Mouse (Mus musculus): ENCODE measurements around the gene Specc1.

Gene Specc1

DNA sequence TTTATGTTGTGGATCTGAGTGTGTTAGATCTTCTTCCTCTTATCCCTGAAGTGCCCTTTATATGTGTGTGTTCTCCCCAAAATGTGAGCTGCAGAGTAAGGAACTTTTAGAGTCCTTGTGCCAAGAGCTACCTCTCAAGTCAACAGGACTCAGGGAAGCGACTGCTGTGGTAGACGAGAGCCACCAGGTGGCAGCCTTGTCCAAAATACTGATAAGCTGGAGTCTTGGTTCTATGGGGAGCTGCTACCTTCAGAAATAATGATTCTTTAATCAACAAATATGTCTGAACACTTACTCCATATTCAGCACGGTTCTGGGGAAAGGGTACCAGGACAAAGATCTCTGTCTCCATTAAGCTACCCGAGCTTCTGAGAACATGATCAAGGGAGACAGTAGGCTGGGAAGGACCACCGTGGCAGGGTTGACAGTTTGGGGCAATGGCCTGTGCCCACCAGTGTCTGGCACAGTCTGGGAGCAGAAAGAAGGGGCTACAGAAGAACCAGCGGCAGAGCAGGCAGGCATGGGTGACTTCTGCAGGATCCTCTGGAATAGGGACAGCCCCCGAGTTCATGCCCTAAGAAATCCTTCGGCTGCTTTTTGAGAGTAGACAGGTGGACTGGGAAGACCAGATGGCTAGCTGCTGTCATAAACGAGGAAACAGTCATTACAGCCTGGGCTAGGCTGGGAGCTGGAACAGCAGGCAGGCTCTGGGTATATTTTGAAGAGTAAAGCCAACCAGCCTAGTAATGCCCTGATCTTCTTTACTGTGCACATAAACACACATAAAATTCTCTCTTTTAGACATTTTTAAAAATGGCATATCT lies 91.5 kb downstream of the Specc1 start:
- in situ Hi-C loops (cut with MboI, MseI), result loop anchor here (5.0 to 10.0 kb wide), 7 partner anchors 74 to 234 kb away; partner anchors contain the start of genes Ttc19 (in 1 of the 2) and Zswim7 (in 1 of the 2)

- in situ Hi-C loops (cut with MboI, MseI), result loop anchor here (5.0 to 10.0 kb wide), 7 partner anchors 73 to 233 kb away; partner anchors contain the start of genes Ttc19 (in 1 of the 2) and Zswim7 (in 1 of the 2)
Measured at GRCm38 (mm10) chr11:62049170-62049569, 92.6 kb downstream of the Specc1 start.

DNA sequence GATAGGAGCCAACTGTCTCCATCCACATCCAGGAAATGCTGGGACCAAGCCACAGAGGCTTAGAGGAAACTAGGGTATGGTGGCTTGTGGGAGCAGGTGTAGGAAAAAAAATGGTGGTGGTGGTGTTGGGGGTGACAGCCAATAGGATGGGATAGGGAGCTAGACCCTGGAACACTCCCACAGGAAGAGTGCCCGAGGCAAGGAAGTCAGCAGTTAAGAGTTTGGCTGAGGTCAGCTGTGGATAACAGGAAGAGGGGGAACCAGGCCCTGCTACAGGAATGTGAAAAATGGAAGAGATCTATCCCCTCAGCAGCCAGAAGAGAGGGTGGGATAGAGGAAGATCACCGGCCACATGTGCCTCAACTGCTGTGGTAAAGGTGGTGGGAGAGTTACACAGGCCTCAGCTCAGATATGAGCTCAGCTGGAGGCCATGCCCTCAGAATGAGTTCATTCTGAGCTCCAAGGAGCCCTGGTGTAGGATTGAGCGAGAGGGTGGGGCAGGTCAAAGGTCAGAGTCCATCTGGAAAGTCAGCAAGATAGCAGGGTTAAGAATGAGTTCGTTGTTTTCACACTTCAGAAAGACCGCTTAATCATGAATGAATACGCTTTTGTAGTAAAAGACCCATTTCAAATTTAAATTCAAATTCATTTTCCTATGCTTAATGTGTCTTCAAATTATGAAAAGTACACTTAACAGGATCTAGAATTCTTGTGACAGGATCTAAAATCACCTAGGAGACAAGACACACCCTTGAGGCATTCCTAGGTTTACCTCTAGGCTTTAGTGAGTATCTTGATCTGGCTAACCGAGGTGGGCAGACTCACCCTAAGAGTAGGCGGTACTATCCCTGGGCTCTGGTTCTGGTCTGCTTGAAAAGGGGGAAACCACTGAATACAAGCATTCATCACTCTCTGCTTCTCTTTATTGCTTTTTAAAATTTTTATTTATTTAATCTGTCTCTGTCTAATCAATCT lies 94.1 kb downstream of the Specc1 start:
- in situ Hi-C loops (cut with MboI, MseI), result no loop called here

DNA sequence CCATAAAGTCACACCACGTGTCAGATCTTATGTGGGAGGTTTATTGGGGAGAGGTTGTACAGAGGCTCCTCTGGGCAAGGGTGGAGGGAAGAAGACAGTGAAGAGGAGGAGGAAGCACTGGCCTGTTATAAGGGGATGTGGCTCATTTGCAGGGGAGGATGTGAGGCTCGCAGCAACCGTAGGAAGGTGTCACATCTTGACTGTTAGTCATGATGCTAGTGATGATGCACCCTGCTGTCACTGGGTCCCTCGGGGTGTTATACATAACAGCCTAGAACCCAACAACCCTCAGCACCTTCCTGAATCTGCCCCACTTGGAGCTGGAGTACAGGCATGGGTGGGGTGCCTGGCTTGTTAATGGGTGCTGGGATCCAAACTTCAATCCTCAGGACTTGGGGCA lies 94.9 kb downstream of the Specc1 start:
- in situ Hi-C loops (cut with MboI, MseI), result no loop called here

DNA sequence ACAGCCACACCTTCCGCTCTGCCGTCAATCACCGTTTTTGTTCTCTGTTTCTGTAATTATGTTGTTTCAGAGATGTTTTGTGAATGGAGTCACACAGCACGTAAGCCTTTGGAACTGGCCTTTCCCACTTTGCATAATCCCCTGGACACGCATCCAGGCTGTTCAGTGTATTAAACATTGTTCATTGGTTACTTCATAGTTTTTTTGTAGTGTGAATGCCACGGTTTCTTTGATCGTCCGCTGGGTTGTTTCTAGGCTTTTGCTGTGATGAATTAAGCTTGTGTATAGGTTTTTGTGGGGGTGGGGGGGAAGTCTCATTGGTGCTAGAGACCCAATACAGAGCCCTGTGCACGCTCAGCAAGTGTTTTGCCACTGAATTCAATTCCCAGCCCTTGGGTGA lies 97.4 kb downstream of the Specc1 start:
- in situ Hi-C loops (cut with MboI, MseI), result no loop called here

DNA sequence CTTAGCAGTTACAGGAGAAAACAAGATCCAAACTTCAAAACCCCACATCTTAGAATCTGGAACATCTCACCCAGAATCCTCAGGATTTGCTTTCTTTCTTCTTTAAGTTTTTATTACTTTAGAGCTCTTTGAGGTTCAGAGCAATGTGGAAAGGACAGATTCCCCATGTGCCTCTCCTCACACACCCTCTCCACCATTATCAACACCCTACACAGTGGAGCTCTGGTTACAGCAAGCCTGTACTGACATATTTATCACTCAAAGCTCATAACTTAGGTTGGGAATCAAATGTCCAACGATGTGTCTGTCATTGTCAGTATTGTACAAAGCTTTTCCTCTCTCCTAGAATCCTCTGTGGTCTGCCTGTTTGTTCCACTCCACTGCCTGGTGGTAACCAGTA lies 108.0 kb downstream of the Specc1 start:
- in situ Hi-C loops (cut with MboI, MseI), result loop anchor here in 1 of 2 experiments (5.0 kb wide), 1 partner anchor 43 kb away; no protein-coding TSS in a partner anchor

GRCm38 (mm10) chr11:62065655-62066054 lies 109.1 kb downstream of the Specc1 start:
- in situ Hi-C loops (cut with MboI, MseI), result no loop called here

GRCm38 (mm10) chr11:62069554-62069953 lies 113.0 kb downstream of the Specc1 start:
- in situ Hi-C loops (cut with MboI, MseI), result no loop called here

GRCm38 (mm10) chr11:62070206-62070605 lies 113.6 kb downstream of the Specc1 start:
- in situ Hi-C loops (cut with MboI, MseI), result no loop called here

DNA sequence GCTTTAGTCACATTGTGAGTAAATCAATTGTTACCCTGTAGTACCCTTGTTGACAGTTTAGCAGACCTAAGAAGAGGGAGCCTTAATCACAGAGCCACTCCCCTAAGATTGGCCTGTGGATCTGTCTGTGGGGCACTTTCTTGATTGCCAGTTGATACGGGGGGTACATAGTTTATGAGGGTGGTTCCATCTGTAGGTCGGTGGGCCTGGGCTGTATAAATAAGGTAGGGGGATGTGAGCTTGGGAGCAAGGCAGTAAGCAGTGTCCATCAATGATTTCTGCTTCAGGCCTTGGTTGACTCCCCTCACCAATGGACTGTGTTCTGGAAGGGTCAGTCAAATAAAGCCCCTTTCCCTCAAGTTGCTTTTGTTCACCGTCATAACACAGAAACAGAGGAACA lies 115.8 kb downstream of the Specc1 start:
- in situ Hi-C loops (cut with MboI, MseI), result no loop called here

DNA sequence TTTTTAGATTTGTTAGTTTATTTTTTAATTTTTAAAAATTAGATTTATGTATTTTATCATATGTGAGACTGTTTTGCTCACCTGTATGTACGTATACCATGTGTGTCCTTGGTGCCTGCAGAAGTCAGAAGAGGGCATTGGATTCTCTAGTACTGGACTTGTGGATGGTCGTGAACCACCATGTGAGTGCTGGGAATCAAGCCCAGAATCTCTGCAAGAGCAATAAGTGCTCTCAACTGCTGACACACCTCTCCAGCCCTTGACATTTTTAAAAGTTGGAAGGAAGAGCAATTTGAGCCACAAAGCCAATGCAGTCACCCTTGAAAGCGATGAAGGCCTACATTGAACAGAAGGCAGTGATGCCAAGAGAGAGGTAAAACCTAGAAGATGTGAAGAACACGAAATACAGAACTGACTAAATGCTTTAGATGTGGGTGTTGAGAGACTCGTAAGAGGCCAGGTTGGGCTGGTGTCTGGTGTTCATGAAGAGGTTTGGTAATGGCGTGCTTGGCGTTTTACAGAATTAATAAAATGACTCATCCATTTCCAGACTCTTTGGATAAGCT lies 117.1 kb downstream of the Specc1 start:
- in situ Hi-C loops (cut with MboI, MseI), result no loop called here

DNA sequence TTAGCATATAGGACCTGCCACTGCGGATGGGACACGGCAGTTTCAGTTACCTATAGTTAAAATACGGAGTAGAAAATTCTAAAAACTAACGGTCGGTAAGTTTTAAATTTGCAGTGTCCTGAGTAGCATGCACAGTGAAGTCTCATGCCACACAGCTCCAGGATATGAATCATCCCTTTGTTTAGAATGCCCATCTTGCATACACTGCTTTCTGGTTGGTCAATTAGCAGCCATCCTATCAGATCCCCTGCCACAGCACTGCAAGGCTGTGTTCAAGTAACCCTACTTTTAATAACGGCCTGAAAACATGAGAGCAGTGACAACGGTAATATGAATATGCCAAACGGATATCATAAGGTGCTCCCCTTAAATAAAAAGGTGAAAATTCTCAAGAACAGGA lies 118.0 kb downstream of the Specc1 start:
- in situ Hi-C loops (cut with MboI, MseI), result no loop called here

- in situ Hi-C loops (cut with MboI, MseI), result no loop called here
Measured at GRCm38 (mm10) chr11:62075071-62075470, 118.5 kb downstream of the Specc1 start.

DNA sequence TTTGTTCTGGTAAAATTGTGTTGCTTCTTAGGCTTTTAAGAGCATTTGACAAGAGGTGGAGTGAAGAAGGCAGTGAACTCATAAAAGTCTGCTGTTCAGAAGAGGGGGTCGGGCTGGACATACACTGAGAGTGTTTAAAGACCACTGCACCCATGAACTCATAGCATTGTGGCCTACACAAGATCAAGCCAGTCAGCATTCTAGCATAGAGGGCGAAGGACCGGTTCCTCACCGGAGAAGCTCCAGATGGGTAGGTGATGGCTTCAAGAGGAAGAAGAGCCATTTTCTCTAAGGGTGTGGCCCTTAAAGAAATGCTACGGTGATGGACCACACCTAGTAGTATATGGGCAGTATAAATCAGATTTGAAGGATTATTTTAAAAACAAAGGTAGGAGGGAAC lies 119.0 kb downstream of the Specc1 start:
- in situ Hi-C loops (cut with MboI, MseI), result no loop called here

DNA sequence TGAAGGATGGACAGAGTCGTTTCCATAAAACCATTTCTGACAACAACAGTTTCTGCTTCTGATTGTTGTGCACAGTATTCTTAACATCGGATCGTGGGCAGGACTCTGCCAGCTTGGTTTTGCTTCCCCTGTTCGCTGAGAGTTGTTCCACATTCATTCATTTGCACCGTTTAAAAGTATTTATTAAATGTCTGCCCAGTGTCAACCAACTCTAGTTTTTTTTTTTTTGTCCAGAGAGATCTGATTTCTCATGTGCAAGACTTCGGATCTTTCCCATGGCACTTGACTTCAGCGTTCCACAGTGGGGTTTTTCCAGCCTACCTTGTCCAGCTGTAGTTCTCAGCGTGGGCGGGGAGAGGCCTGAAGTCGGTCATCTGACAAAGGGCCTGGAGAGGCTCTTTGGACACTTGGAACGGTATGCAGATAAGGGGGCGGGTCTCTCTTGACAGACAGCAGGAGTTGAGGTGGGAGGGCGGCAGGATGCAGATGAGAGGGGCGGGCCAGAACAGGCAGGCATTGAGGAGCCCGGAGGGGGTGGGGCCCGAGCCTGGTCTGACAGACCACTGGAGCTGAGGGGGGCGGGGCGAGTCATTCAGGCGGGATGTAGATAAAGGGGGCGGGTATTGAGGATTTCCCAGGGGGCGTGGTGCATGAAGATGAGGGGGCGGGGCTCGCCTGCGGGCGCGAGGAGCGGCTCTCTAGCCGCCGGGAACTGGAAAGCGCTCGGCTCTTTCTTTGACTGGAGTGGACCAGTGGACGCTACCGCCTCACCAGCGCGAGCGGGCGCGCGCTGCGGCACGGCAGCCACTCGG lies 120.0 kb downstream of the Specc1 start:
- in situ Hi-C loops (cut with MboI, MseI), result no loop called here

DNA sequence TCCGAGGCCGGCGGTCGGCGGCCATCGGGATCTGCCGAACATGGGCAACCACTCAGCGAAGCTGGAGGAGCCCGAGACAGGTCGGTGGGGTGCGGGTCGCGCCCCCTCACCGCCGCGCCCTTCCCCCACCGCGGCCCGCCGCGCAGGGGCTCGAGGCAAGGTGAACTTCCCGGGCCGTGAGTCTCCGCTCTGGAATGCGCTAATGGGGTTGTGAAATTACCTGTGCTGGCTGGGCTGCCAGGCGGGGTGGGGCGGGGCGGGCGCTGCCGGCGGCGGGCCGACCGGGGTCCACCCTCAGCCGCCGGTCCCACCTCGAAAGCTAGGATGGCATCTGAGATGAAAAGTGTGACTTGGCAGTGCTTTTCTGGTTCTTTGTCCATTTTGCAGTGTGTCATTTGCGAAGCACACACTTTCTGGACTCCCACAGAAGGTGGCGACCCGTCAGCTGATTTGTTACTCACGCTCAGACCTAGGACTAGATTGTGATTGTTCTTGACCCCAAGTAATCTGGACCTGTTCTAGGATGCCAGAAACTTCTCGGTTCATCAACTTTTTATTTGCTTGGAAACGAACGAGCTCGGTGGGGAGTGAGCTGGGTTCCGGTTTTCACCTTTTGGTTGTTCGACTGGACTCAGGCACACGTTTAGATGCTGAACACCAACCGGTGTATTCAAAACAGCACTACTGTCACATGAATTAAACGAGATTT lies 120.7 kb downstream of the Specc1 start:
- in situ Hi-C loops (cut with MboI, MseI), result no loop called here

DNA sequence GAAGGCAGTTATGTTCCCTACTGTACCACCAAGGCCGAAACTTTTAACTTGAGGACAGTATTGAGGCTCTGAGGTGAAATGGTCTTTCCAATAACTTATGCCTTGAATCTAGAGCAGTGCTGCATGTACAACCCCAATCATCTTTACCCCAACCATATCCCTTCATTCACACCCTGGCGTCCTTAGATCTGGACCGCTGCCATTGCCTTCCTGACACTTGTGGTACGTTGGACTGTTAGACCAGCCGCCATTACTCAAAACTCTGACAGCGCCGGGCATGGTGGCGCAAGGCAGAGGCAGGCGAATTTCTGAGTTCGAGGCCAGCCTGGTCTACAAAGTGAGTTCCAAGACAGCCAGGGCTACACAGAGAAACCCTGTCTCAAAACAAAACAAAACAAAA lies 121.8 kb downstream of the Specc1 start:
- in situ Hi-C loops (cut with MboI, MseI), result no loop called here

DNA sequence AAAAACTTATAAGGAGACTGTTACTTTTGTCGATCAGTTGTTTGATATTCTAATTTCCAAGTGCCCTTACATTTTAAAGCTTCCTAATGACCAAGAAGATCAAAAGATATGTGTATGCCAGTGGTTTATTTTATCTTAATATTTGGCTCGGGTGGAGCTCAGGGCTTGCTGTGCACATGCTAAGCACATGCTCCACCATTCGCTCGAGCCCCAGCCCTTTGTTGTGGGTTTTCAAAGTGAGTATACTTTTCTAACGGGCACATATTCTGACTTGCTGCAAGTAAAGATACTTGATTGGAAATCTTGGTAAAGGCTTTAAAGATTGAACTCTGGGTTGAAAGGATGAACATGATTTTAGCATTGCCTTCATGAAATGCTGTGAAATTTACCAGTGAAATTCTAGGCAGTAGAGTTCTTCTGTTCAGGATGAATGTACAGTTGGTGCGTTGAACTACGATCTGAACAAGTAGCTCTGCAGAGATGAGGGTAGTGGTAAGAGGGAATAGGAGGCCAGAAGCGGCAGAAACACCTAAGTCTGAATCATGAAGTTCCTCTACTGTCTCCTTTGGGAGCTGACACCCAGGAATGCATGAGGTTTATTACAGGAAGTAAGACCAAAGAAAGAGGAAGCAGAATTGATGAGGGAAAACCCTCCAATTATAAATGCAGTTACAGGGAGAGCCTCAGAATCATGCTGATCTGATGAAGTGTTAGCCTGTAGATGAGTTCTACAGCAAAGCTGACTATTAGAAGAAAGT lies 122.7 kb downstream of the Specc1 start:
- in situ Hi-C loops (cut with MboI, MseI), result no loop called here

- in situ Hi-C loops (cut with MboI, MseI), result loop anchor here in 1 of 2 experiments (10.0 kb wide), 1 partner anchor 734 kb away; no protein-coding TSS in a partner anchor
Measured at GRCm38 (mm10) chr11:62080476-62080875, 123.9 kb downstream of the Specc1 start.
